21 mouse cellular contexts compared by ENCODE assay signal in genomic region chr16:96971768-96972167, GRCm38 (mm10).
DNase-seq lines count a peak whose midpoint lies in the region; ATAC-seq lines count a peak whose summit lies in the region.
"Had no signal": no experiment of that assay in that cellular context is flagged by ENCODE, and none has a peak within 500 bp of the region (broad histone marks: within the 10 kb centered on the region; RNA-seq: fewer than 3 reads in every experiment).

No protein-coding gene starts in this region.

- ATAC-seq in hindbrain, embryonic 15.5 days (ENCODE audit: low FRiP score, low read depth): no peak
- ATAC-seq in hindbrain, embryonic 12.5 days (ENCODE audit: low FRiP score): no peak
- ATAC-seq in neural tube, embryonic 13.5 days (ENCODE audit: low read depth): no peak
- ATAC-seq in midbrain, embryonic 15.5 days (replicated peaks): peak; percentile 78
- ATAC-seq: forebrain, embryonic 16.5 days; intestine, embryonic 15.5 days had no signal

- H3K9me3 ChIP-seq in hindbrain, embryonic 15.5 days: no peaks in the 10 kb centered on the region
- H3K9me3 ChIP-seq in hindbrain, embryonic 12.5 days (replicated peaks): no peaks in the 10 kb centered on the region
- H3K9me3 ChIP-seq in neural tube, embryonic 13.5 days: no peaks in the 10 kb centered on the region
- H3K9me3 ChIP-seq in midbrain, embryonic 15.5 days: no peaks in the 10 kb centered on the region
- H3K9me3 ChIP-seq: embryonic facial prominence, embryonic 12.5 days; forebrain, embryonic 12.5 days; G1E; heart, embryonic 10.5 days; intestine, embryonic 15.5 days had no signal

- H3K9ac ChIP-seq in hindbrain, embryonic 15.5 days: no peak overlapping the region
- H3K9ac ChIP-seq in hindbrain, embryonic 12.5 days: no peak overlapping the region
- H3K9ac ChIP-seq in neural tube, embryonic 13.5 days: no peak overlapping the region
- no peak overlapping the region for H3K9ac ChIP-seq in midbrain, embryonic 15.5 days
- H3K9ac ChIP-seq: embryonic facial prominence, embryonic 12.5 days; forebrain, embryonic 12.5 days; intestine, embryonic 15.5 days had no signal

- peak overlapping the region; percentile 59 for H3K27ac ChIP-seq in hindbrain, embryonic 15.5 days (replicated peaks)
- no peak overlapping the region for H3K27ac ChIP-seq in hindbrain, embryonic 12.5 days
- peak overlapping the region; percentile 23; the same call in 1 of the 2 replicates for H3K27ac ChIP-seq in neural tube, embryonic 13.5 days (replicated peaks)
- H3K27ac ChIP-seq in midbrain, embryonic 15.5 days: peak overlapping the region; percentile 81
- H3K27ac ChIP-seq: embryonic facial prominence, embryonic 12.5 days; forebrain, embryonic 12.5 days; heart, embryonic 10.5 days; intestine, embryonic 15.5 days had no signal

- no peak for DNase-seq in neural tube, embryonic 10.5 days (ENCODE audit: extremely low spot score, low spot score)
- no peak for DNase-seq in lung, adult 18-20 months
- no peak for DNase-seq in right cerebral cortex, postnatal 4 days
- DNase-seq: adrenal gland, postnatal 14 days; cerebellum, adult 18-20 months; cerebellum, adult 9-11 months; cerebellum, postnatal 36 days; gastrocnemius, postnatal 10 days; heart, adult 18-20 months; heart, postnatal 10 days; heart, postnatal 4 days had no signal

- H3K4me3 ChIP-seq in hindbrain, embryonic 15.5 days: no peak overlapping the region
- no peak overlapping the region for H3K4me3 ChIP-seq in hindbrain, embryonic 12.5 days
- no peak overlapping the region for H3K4me3 ChIP-seq in neural tube, embryonic 13.5 days
- H3K4me3 ChIP-seq in midbrain, embryonic 15.5 days: no peak overlapping the region
- H3K4me3 ChIP-seq: embryonic facial prominence, embryonic 12.5 days; forebrain, embryonic 12.5 days; heart, embryonic 10.5 days; intestine, embryonic 15.5 days had no signal

- no peaks in the 10 kb centered on the region for H3K36me3 ChIP-seq in hindbrain, embryonic 15.5 days
- H3K36me3 ChIP-seq in hindbrain, embryonic 12.5 days: no peaks in the 10 kb centered on the region
- no peaks in the 10 kb centered on the region for H3K36me3 ChIP-seq in neural tube, embryonic 13.5 days
- no peaks in the 10 kb centered on the region for H3K36me3 ChIP-seq in midbrain, embryonic 15.5 days (replicated peaks)
- H3K36me3 ChIP-seq: embryonic facial prominence, embryonic 12.5 days; forebrain, embryonic 12.5 days; G1E; heart, embryonic 10.5 days; intestine, embryonic 15.5 days had no signal

- no peaks in the 10 kb centered on the region for H3K27me3 ChIP-seq in hindbrain, embryonic 15.5 days
- no peaks in the 10 kb centered on the region for H3K27me3 ChIP-seq in hindbrain, embryonic 12.5 days
- H3K27me3 ChIP-seq in neural tube, embryonic 13.5 days: no peaks in the 10 kb centered on the region
- H3K27me3 ChIP-seq in midbrain, embryonic 15.5 days (replicated peaks): no peaks in the 10 kb centered on the region
- H3K27me3 ChIP-seq: embryonic facial prominence, embryonic 12.5 days; forebrain, embryonic 12.5 days; intestine, embryonic 15.5 days had no signal

- H3K4me1 ChIP-seq in hindbrain, embryonic 15.5 days (replicated peaks): peaks cover 30% of the 10 kb centered on the region; the same call in 1 of the 2 replicates
- H3K4me1 ChIP-seq in hindbrain, embryonic 12.5 days: peaks cover 5% of the 10 kb centered on the region; the same call in 1 of the 2 replicates
- 0 out of 2 replicates have a peak, but pooled peaks cover 15% of the 10 kb centered on the region for H3K4me1 ChIP-seq in neural tube, embryonic 13.5 days (replicated peaks)
- peaks cover 55% of the 10 kb centered on the region for H3K4me1 ChIP-seq in midbrain, embryonic 15.5 days
- H3K4me1 ChIP-seq: embryonic facial prominence, embryonic 12.5 days; intestine, embryonic 15.5 days had no signal

- 59% methylated on average over 4 of the region's 4 CpGs for WGBS in hindbrain, embryonic 15.5 days
- 77% methylated on average over 4 of the region's 4 CpGs for WGBS in hindbrain, embryonic 12.5 days
- 67% methylated on average over 4 of the region's 4 CpGs for WGBS in neural tube, embryonic 13.5 days
- WGBS in midbrain, embryonic 15.5 days: 39% methylated on average over 4 of the region's 4 CpGs

- no peak overlapping the region for H3K4me2 ChIP-seq in hindbrain, embryonic 15.5 days
- no peak overlapping the region for H3K4me2 ChIP-seq in hindbrain, embryonic 12.5 days (replicated peaks)
- H3K4me2 ChIP-seq in neural tube, embryonic 13.5 days: no peak overlapping the region
- H3K4me2 ChIP-seq in midbrain, embryonic 15.5 days: no peak overlapping the region
- H3K4me2 ChIP-seq: embryonic facial prominence, embryonic 12.5 days; forebrain, embryonic 12.5 days; intestine, embryonic 15.5 days had no signal
